Mouse (Mus musculus) B cell, adult 2 months (primary cell): Measurements from ENCODE around the gene Bmp8b.
"Not testable (repeated sequence)": the region's sequence is repeated elsewhere in the genome, so short reads cannot be mapped to it uniquely, and the experiment has no call there.

Experiments
- DNase-seq, 2 experiments: peaks; one replicate each; pipeline ENCODE4 v3.0.0; 2022

Bmp8b gene

DNA sequence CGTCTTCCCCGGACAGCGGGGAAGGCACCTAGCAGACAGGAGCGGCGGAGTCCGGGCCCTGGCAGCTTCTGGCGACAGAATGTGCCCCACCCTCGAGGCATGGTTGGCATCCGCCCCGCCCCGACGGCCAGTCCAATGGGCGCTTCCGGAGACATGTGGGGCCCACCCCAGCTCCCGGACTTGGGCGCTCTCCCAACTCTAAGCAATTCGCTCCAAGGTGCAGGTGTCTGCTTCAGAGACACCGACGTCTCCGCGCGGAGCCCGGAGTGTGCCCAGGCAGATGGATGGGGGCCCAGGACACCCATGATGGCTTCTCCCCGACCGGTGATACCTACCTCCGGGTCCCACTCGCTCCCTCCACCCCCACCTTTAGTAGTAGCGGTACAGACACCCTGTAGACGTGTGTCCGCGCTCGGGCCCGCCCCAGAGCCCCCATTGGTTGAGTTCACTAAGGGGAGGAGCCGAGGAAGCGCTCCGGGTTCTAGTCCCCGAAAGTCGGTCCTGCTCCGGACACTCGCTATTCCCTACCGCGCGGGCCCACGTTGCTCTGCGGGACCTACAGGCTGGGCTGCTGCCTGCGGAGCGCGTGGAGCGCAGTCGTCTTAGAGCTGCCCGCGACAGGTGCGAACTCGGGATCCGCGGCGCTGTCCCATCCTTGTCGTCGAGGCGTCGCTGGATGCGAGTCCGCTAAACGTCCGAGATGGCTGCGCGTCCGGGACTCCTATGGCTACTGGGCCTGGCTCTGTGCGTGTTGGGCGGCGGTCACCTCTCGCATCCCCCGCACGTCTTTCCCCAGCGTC is at the start of gene Bmp8b:
Bmp8b (plus strand) TSS at position 515 of the 800 bp plus-strand sequence.
- DNase-seq = no peak

DNA sequence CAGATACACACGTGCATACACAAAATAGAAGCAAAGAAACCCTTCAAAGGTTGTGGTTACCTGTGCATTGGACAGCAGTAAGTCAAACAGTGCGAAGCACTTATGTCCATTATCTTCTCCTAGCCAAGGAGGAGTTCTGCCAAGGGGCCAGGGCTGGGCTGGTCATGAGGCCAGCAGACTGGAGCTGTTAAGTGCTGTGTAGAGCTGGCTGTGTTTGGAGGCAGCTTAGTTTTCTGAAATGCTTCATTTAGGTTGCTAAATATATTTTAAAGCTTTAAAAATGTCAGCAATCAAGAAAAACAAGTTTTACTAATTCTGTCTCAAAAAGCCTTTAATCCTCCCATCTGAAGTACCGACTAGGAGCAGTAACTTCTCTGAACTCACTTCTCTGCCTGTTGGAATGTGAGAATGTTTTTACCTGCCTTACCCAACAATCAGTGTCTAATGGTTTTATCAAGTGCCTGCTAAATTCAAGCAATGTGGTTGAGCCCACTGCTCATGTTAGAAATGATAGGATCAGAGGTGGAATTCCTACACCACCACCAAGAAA is 48.3 kb upstream of the Bmp8b start:
- DNase-seq = no peak

DNA sequence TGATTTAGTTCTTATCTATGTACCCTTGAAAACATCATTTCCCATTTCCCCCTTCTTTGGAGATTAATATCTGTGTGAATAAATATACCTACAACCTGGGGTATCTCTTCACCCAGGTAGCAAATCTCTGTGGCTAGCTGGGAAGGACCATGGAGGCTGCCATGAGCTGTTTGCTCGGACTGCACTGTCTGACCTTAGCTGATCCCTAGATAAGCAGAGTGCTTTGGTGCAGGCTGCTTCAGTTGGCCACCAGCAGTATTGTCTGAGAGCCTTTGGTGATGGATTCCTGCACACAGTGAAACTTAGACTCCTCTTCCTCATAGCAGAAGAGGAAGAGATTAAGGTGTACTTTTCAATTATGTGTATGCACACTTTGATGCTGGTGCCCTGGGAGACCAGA is 47.0 kb upstream of the Bmp8b start:
- DNase-seq = no peak

DNA sequence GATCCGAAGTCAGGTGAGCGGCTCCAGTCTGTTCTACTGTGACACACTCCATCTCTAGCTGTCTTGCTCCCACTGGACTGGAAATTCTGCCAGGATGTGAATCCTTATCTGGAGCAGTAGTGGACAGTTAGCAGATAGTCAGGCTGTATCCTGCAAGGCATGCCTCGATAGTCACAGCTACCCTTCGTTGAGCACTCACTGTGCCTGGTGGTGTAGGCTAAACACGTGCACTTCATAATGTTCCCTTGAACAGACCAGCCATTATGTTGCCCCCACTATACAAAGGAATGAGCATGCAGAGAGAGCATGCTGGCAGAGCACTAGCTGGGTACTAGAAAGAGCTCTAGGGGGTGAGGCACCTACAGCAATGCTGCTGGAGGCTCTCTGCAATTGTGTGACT is 43.2 kb upstream of the Bmp8b start:
- no peak for DNase-seq

DNA sequence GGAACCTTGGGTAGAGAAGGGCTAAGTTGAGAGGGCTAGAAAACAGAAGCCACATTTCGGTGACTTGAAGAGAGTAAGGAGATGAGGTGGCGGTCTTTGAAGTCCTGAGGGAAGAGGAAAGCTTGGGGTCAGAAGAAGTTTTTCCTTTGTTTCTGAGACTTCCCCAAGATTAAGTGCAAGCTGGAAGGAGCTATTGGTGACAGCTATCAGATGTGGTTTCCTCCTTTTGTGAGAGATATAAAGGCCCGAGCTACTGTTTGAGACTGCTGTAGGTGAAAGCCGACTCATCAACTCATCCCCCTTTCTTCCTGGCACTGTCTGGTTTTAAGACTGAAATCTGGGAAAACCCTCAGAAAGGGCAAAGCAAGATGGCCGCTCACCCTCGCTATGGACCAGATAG is 36.3 kb upstream of the Bmp8b start:
- no peak for DNase-seq

DNA sequence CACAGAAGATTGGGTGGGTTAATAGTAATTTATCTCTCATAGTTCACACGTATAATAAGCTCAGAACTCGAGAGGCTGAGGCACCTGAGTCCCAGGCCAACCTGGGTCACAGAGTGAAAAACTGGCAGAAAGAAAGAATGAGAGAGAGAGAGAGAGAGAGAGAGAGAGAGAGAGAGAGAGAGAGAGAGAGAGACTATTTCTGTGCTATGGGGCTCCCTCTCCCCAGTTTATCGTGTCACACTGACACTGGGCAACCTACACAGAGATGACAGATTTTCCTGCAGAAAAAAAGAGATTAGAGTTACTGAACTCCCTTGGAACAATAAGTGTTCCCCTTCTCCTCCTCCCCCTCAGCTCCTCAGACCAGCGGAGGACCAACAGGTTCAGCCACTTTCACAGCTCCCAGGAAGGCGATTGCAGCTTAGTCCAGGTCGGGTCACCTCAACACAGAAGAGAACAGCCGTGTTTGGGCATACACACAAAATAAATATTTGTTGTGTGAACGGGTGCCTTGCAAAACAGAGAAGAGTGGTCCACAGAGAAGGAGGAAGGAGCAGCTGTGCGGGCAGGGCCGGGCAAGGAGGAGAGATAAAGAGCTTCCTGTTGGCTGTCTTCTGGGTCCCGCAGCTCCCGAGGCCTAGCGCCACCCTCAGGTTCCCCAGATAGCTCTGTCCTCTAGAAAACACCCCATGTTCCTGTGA is 33.5 kb upstream of the Bmp8b start:
- peak; percentile 61 to 63 for DNase-seq

DNA sequence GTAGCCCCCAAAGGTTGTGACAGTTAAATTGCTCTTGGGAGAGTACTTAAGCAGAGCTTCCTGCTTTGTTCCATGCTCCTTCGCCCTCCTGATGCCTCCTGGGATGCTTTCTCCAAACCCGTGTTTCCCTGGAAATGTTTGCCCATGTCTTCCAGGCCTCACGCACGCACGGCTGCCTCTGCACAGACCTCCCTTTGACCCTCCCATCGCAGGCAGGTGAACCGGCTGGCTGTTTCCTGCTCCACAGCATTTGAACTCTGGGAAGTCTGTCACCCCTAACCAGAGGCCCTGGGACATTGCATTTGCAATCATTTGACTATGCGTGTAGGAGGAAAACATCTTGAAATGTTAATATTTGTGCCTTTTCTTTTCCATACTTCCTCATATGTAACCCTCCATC is 28.0 kb upstream of the Bmp8b start:
- no peak for DNase-seq

DNA sequence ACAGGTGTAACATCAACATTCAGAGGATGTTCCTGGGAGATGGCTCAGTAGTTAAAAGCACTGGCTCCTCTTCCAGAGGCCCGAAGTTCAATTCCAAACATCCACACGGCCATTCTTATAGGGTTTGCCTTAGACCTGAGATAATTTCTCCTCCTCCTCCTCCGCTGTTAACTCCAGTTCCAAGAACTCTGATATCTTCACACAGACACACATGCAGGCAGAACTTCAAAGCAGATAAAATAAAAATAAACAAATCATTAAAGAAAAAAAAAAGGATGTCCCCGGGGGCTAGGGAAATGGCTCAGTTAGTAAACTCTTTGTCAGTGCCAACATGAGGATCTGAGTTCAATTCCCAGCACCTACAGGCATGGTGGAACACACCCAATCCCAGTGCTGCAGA is 26.7 kb upstream of the Bmp8b start:
- DNase-seq = no peak

DNA sequence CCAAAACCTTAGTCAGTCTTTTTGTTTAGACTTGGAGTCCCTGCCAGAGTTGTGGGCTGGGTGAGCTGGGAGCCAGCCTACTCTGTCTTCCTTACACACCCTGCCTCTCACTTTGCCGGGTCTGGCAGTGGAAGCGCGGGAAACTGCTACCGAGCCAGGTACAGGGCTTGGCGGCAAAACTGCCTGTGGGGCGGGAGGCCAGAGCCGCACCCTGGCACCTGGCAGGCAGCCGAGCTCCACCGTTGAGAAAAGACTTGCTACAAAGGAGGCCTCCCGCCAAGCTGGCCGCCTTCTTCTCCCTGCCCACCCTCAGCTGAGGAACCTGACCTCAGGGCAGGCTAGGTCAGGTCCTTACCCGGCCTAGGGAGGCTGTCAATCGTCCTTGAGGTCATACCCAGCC is 24.2 kb upstream of the Bmp8b start:
- no peak for DNase-seq

DNA sequence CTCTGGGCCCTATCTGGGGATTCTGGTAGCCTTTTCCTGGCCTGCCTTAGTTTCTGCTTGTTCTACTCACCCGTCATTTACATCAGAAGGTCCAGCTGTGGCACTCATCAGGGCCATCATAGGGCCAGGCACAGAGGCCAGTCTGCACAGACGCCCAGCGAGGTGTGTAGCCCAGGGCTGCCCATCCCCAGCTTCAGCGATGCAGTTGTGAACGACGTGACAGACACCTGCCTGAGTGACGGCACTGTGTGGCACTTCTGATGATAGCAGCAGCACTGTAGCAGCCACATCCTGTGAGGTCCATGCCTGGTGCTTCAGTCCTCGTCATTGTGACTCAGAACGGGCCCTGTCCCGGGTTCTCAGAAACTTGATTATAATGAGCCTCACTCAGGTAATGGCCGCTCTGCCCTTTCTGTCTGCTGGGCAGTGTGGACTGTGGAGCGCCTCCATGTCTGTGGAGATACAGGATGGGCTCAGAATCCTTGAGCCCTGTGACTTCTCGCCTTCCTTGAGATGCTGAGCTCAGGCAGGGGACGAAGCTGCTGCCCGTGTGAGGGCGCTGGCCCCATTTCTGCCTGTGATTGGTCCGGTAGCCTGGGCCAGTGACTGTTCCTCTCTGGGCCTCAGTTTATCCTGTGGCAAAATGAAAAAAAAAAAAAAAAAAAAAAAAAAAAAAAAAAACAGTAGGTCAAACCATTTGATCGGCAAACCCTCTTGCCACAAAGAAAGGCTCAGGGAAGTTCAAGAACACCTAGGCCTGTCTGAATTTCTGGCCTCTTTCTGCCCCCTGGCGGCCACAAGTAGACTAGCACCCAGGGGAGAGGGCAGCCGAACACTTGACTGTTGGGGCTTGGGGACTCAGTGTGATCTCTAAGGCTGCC is 22.4 kb upstream of the Bmp8b start:
- peak; percentile 82 to 84 for DNase-seq

DNA sequence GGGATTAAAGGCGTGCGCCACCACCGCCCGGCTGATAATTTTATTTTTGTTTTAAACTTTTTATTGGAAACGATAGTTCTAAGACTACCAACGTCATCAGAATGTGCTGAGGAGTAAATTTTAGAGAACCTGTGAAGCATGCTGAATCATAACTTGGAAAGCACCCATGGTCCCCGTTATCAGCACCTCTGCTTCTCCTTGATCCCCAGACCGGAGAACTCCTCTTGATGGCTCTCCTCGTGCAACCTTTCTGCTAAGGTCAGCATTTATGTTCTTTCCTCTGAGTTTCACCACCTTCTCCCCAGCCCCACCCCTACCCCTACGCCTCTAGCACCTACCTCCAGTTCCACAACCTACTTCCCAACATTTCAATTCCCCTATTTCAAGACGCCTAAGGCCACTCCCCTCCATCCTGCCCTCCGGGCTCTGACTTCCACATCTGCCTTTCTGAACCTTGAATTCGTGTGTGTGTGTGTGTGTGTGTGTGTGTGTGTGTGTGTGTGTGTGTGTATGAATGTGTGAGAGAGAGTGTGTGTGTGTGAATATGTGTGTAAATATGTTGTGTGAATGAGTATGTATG is 21.6 kb upstream of the Bmp8b start:
- no peak for DNase-seq

DNA sequence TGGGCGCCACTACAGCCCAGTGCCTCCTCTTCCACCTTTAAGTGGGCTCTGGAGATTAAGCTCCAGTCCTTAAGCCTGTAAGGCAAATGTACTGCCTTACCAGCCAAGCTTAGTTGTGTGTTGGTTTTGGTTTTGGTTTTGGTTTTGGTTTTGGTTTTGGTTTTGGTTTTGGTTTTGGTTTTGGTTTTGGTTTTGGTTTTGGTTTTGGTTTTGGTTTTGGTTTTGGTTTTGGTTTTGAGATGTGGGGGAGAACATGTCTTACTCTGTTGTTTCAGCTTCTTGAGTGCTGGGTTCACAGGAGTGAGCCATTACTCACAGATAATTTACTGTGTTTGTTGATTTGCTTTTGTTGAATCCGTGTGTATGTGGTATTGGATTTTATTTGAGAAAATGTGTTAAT is 19.7 kb upstream of the Bmp8b start:
- DNase-seq = peak; percentile 40 to 47

DNA sequence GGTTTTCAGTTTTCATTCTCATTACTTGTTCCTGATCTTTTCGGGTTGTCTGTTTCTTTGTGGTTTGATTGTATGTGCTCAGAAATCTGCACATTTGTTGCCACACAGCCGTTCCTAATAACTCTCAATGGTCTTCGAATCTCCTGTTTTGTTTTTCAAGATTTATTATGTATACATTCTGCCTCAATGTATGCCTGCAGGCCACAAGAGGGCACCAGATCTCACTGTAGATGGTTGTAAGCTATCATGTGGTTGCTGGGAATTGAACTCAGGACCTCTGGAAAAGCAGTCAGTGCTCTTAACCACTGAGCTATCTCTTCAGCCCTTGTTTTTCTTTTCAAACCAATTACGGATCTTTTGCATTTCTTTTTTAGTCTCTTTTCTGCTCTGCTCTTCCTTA is 18.6 kb upstream of the Bmp8b start:
- DNase-seq = peak; percentile 19

DNA sequence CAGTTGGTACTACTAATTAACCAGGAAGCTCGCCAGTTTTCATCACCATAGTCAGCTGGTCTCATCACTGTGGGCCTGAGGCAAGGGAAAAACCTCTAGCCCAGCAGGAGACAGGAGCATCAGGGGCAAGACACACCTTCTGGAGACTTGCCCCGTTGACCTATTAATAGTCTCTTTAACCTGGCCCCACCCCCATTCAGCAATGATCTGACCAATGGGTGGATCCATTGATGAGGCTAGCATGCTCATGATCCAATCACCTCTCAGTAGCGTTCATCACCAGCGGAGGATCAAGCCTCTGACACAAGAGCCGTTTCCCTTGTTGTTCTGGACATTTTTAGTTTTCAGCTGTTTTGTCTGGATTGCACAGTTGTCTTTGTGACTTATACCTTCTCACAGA is 12.3 kb upstream of the Bmp8b start:
- DNase-seq = no peak

DNA sequence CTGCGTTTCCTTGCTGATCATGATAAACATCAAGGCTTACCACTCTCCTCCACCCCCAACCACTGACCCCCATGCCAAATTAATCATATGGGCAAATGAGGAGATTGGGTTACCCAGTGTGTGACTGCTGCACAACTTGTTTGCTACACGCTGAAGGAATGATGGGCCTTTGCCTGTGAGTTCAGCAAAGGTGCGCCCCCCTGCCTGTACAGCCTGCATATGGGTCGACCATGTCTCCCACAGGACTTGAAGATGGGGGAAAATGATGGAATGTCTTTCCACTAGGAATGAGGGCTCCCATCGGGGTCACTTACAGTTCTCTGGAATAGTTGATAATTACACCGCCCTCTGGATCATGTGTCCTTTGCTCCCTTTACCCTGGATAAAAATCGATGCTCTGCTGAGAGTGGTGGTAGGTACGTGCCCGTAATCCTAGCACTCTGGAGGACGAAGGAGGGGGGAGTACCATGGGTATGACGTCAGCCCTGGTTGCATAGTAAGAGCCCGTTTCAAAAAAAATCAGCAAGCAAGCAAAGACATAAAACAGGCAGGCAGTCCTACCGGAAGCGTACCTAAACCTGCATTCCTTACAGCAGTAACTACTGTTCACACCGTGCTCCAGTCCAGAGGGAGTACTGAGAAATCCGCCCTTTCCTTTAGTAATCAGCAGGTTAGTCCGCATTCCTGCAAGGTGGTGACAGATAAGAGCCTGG is 11.7 kb upstream of the Bmp8b start:
- no peak for DNase-seq

DNA sequence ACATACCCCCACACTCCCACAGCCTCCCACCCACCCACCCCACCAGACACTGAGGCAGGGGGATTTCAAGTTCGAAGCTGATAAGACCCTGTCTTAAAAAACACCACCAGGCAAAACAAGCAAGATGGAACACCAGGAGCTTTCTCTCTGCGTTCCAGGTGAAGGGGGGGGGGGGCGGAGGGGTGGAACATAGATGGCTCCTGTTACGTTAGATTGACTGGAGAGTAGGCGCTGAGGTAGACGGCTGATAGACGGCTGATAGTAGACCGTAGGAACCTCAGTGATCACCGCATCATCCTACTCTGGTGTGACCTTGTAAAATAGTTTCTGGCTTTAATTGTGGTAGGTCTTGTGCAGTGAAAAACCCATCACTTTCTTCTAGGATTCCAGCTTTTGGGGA is 11.1 kb upstream of the Bmp8b start:
- DNase-seq = no peak

DNA sequence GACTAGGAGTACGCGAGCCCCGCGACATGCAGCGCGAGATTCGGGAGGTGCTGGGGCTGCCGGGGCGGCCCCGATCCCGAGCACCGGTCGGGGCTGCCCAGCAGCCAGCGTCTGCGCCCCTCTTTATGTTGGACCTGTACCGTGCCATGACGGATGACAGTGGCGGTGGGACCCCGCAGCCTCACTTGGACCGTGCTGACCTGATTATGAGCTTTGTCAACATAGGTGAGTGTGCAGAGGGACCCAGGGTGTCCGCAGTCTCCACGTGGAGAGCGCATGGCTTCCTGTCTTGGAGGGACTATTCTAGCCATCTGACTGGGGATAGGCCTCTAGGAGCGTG is 456 bp downstream of the Bmp8b start:
- no peak for DNase-seq

DNA sequence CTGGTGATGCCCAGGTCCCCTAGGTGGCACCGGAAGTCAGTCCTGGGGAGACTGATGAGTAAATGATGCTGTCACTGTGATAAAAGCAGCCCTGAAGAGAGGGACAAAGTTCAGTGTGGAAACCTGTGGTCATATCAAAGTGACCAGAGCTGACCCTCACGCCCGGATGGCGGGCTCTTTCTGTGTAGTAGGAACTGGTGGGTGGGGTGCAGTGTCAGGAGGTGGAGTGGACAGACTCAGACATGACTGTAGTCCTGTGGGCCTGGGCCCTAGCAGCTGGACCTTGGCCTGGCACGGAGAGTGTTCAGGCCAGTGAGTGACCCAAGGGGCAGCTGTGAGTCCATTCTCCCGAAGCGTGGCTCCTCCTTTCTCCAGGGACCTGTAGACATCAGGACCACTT is 964 bp downstream of the Bmp8b start:
- DNase-seq = not testable (repeated sequence)

DNA sequence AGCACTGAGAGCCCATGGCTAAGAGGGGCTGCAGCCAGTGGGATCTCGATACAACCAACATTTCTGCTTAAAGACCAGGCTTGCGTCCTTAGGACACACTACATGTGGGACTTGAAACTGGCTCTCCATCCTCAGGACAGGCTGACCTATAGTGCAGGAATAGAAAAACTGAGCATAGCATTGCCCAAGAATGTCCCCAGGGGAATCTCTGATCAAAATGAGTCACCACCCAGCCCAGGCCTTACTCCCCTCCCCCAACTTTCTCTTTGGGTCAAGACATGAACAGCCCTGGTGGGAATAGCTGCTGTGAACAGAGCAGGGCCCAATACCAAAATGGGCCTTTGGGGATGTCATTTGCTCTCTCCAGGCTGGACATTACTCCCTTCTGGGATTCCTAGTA is 1.9 kb downstream of the Bmp8b start:
- DNase-seq = no peak

DNA sequence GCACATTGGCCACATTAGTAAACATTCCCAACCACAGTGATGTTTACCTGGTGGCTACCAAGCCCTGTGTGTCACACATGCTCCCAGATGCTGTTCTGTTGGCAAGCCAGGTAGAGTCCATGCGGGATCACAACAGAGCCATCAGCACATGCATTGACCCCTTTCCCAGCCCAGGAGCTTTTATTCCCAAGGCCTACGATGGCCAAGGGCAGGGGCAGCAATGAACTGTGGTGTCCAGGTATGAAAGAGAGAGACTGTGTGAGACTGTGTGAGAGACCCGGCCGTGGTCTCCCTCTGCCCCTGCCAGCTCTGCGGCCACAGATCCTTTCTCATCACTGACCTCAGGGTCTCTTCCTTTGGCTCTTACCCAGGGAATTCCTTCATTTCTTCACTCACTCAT is 3.1 kb downstream of the Bmp8b start:
- DNase-seq = no peak

DNA sequence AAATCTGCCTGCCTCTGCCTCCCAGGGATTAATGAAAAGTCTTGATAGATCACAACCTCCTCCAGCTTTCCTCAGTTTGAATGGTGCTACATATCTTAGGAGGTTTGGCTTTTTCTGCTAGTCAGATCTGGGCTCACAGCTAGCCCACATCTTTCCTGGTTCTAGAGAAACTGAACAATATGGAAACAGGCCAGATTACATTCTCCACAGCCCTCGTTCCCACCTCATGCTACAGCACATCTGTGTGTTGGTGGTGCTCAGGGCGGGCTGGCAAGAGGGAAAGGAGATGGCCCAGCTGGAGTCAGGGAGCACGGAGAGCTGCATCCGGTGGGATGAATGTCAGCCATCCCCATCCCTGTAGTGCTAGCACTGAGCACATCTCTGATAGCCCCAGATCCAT is 5.8 kb downstream of the Bmp8b start:
- DNase-seq = no peak

DNA sequence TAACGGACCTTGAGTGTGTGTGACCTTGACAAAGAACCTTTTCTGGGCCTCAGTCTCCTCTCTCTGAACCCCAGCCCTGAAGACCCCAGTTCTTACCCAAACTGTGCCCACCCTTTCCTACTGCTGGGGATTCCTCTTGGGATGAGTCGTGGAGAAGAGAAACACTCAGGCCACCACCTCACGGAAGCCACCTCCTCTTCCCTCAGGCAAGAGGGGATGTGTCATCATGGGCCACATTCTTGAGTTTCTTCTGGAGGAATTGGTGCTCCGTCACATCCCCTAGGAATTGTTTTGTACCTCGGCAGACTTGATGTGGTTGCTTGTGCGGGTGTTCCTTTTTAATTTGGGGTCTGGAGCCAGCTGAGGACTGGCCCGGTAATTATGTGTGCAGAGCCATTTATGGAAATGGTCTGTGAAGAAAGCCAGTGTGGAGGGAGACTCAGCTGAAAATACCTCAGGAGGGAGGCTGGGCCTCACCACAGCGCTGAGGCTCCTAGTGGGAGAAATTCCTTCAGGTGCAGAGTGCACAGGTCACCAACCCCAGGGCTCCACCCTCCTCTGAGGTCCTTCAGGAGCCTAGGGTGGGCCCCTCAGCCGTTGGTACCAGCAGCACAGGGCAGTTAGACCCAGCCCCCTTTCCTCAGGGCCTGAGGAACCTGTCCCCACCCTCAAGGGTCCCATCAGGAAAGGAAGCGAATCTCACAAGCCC is 6.5 kb downstream of the Bmp8b start:
- DNase-seq = not testable (repeated sequence)
